In the genomic region with DNA sequence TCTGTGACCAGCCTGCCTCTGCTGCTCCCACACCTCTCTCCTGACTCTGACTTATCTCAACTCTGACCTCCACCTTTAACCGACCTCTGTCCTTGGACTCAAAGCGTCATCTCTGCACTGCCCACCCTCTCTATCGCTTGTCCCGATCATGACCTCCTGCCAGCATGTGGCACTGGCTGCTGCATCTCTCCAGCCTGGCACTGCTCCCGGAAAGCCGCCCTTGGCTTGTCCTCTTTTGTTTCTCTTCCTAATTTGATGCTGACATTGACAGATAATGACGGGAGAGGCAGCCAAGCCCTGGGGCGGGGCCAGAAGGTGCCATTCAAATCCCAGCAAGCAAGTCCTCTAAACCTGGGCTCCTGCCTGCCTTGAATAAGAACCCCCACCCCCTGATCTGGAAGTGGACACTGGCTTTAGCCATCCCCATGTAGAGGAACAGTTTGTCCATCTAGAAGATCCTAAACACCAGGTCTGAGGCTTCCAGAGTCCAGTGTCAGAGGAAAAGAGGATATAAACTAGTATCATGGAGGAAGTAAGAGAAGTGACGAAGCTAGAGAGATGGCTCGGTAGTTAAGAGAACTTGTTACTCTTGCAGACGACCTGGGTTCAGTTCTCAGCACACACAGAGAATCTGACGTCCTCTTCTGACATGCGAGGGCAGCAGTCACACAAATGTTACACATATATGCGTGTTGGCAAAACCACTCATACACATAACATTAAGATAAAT, we compare ENCODE assay signal across 9 mouse cellular contexts. TPM values are rescaled to one million over a fixed set of nuclear protein-coding genes. Genes with fewer than 3 reads are reported as not detected.
DNase-seq lines count a peak whose midpoint lies in the region; ATAC-seq lines count a peak whose summit lies in the region.
"Had no signal": no experiment of that assay in that cellular context is flagged by ENCODE, and none has a peak within 500 bp of the region (broad histone marks: within the 10 kb centered on the region; RNA-seq: fewer than 3 reads in every experiment).

No protein-coding gene starts in this region.

- H3K36me3 ChIP-seq in hindbrain, embryonic 14.5 days (replicated peaks; ENCODE audit: control insufficient read depth, insufficient read depth) = no peaks in the 10 kb centered on the region
- no peaks in the 10 kb centered on the region for H3K36me3 ChIP-seq in hindbrain, embryonic 12.5 days
- no peaks in the 10 kb centered on the region for H3K36me3 ChIP-seq in heart, embryonic 13.5 days
- no peaks in the 10 kb centered on the region for H3K36me3 ChIP-seq in midbrain, embryonic 14.5 days (ENCODE audit: control insufficient read depth, insufficient read depth, low read length)

- peaks cover 3% of the 10 kb centered on the region; the same call in 1 of the 2 replicates for H3K4me1 ChIP-seq in hindbrain, embryonic 14.5 days (replicated peaks; ENCODE audit: control insufficient read depth, insufficient read depth, low read length)
- H3K4me1 ChIP-seq in hindbrain, embryonic 12.5 days = peaks cover 16% of the 10 kb centered on the region
- H3K4me1 ChIP-seq in heart, embryonic 13.5 days = peaks cover 25% of the 10 kb centered on the region
- H3K4me1 ChIP-seq in midbrain, embryonic 14.5 days (ENCODE audit: control insufficient read depth, insufficient read depth, low read length) = 0 out of 2 replicates have a peak, but pooled peaks cover 8% of the 10 kb centered on the region

- H3K9me3 ChIP-seq in hindbrain, embryonic 14.5 days (ENCODE audit: control insufficient read depth, low read length) = no peaks in the 10 kb centered on the region
- no peaks in the 10 kb centered on the region for H3K9me3 ChIP-seq in hindbrain, embryonic 12.5 days (replicated peaks)
- H3K9me3 ChIP-seq in heart, embryonic 13.5 days = no peaks in the 10 kb centered on the region
- no peaks in the 10 kb centered on the region for H3K9me3 ChIP-seq in midbrain, embryonic 14.5 days (ENCODE audit: control insufficient read depth, low read length)

- peak; percentile 11; the same call in 1 of the 2 replicates for ATAC-seq in hindbrain, embryonic 14.5 days (ENCODE audit: low FRiP score)
- ATAC-seq in hindbrain, embryonic 12.5 days (ENCODE audit: low FRiP score) = no peak
- peak; percentile 73; the same call in 1 of the 2 replicates for ATAC-seq in heart, embryonic 13.5 days (ENCODE audit: extremely low read depth, insufficient number of reproducible peaks, low FRiP score, low TSS enrichment)
- no peak for ATAC-seq in midbrain, embryonic 14.5 days (ENCODE audit: low FRiP score, low TSS enrichment)

- H3K4me2 ChIP-seq in hindbrain, embryonic 14.5 days (replicated peaks) = no peak overlapping the region
- H3K4me2 ChIP-seq in hindbrain, embryonic 12.5 days (replicated peaks) = no peak overlapping the region
- no peak overlapping the region for H3K4me2 ChIP-seq in heart, embryonic 13.5 days
- H3K4me2 ChIP-seq in midbrain, embryonic 14.5 days (ENCODE audit: low read length) = no peak overlapping the region

- H3K4me3 ChIP-seq in hindbrain, embryonic 14.5 days (replicated peaks; ENCODE audit: low read length) = no peak overlapping the region
- no peak overlapping the region for H3K4me3 ChIP-seq in hindbrain, embryonic 12.5 days
- no peak overlapping the region for H3K4me3 ChIP-seq in heart, embryonic 13.5 days
- H3K4me3 ChIP-seq in midbrain, embryonic 14.5 days (replicated peaks; ENCODE audit: low read depth, low read length) = no peak overlapping the region

- H3K9ac ChIP-seq in hindbrain, embryonic 14.5 days = no peak overlapping the region
- H3K9ac ChIP-seq in hindbrain, embryonic 12.5 days = no peak overlapping the region
- H3K9ac ChIP-seq in heart, embryonic 13.5 days = no peak overlapping the region
- H3K9ac ChIP-seq in midbrain, embryonic 14.5 days (replicated peaks; ENCODE audit: low read length) = no peak overlapping the region

- peak; percentile 56 for DNase-seq in hindbrain, embryonic 14.5 days (ENCODE audit: low spot score)
- peak; percentile 92 for DNase-seq in Muller cell, postnatal 12 days (ENCODE audit: inconsistent ontology term)
- peak; percentile 96 to 97 for DNase-seq in cerebellum, postnatal 10 days
- DNase-seq in lung, adult 18-20 months = peak; percentile 74 to 83
- DNase-seq in testis, postnatal 14 days (ENCODE audit: low spot score) = peak; percentile 86
- DNase-seq in midbrain, embryonic 14.5 days = no peak

- no peak overlapping the region for H3K27ac ChIP-seq in hindbrain, embryonic 14.5 days
- no peak overlapping the region for H3K27ac ChIP-seq in hindbrain, embryonic 12.5 days
- peak overlapping the region; percentile 73 for H3K27ac ChIP-seq in heart, embryonic 13.5 days (replicated peaks)
- no peak overlapping the region for H3K27ac ChIP-seq in midbrain, embryonic 14.5 days (replicated peaks; ENCODE audit: low read depth, low read length)

- WGBS in hindbrain, embryonic 14.5 days = 56% methylated on average over 14 of the region's 14 CpGs
- 58% methylated on average over 14 of the region's 14 CpGs for WGBS in hindbrain, embryonic 12.5 days
- WGBS in heart, embryonic 13.5 days = 49% methylated on average over 14 of the region's 14 CpGs
- WGBS in midbrain, embryonic 14.5 days = 69% methylated on average over 14 of the region's 14 CpGs

- H3K27me3 ChIP-seq in hindbrain, embryonic 14.5 days (ENCODE audit: control insufficient read depth, insufficient read depth, low read length) = no peaks in the 10 kb centered on the region
- H3K27me3 ChIP-seq in hindbrain, embryonic 12.5 days = no peaks in the 10 kb centered on the region; the same call in 1 of the 2 replicates
- no peaks in the 10 kb centered on the region for H3K27me3 ChIP-seq in heart, embryonic 13.5 days (replicated peaks)
- H3K27me3 ChIP-seq in midbrain, embryonic 14.5 days (ENCODE audit: control insufficient read depth, insufficient read depth, low read length) = no peaks in the 10 kb centered on the region
- H3K27me3 ChIP-seq: CH12.LX had no signal

RNA-seq across cellular contexts. Expression of gene Lyrm9, which starts 22.6 kb away (rescaled TPM):
- 32.3 and 35.7 TPM in 2 replicates for polyA plus RNA-seq in hindbrain, embryonic 14.5 days (2014; fragmentation: Nextera tagmentation; extraction: Ambion mirVana)
- polyA plus RNA-seq in hindbrain, embryonic 12.5 days (2016; fragmentation: Nextera tagmentation; extraction: Ambion mirVana) = 16.0 and 18.1 TPM in 2 replicates
- 28.5 and 35.1 TPM in 2 replicates for polyA plus RNA-seq in heart, embryonic 13.5 days (2015; fragmentation: Nextera tagmentation; extraction: Ambion mirVana)
- polyA plus RNA-seq in midbrain, embryonic 14.5 days (2014; fragmentation: Nextera tagmentation; extraction: Ambion mirVana) = 26.1 and 30.9 TPM in 2 replicates

RNA-seq across cellular contexts. Expression of gene Ccnq, which starts 52.2 kb away (rescaled TPM):
- polyA plus RNA-seq in hindbrain, embryonic 14.5 days (2014; fragmentation: Nextera tagmentation; extraction: Ambion mirVana) = 31.8 and 32.0 TPM in 2 replicates
- polyA plus RNA-seq in hindbrain, embryonic 12.5 days (2016; fragmentation: Nextera tagmentation; extraction: Ambion mirVana) = 29.2 and 31.3 TPM in 2 replicates
- 26.3 and 28.8 TPM in 2 replicates for polyA plus RNA-seq in heart, embryonic 13.5 days (2015; fragmentation: Nextera tagmentation; extraction: Ambion mirVana)
- 34.9 and 35.2 TPM in 2 replicates for polyA plus RNA-seq in midbrain, embryonic 14.5 days (2014; fragmentation: Nextera tagmentation; extraction: Ambion mirVana)

Comparison
In these comparisons a context has a peak if more than half of its experiments do, and no peak if none do; other contexts are left out.
1. ATAC-seq: peak in hindbrain, embryonic 14.5 days (single experiment) and heart, embryonic 13.5 days (single experiment); none in hindbrain, embryonic 12.5 days (single experiment) and midbrain, embryonic 14.5 days (single experiment).